Mouse (Mus musculus) forebrain, postnatal 0 days (tissue): ENCODE measurements at regions not wholly inside any gene's neighbourhood (a gene's known extent, or its start where the extent isn't known, plus 50 kb on each side); places are given as distances from the start of the nearest gene placed in this dataset.

Experiments
- ATAC-seq: fragments of 200-750 bp; cut with Nextera tagmentation; 2 replicates; pipeline ENCODE4 v1.8.0; 2017; ENCODE audit warnings: mild to moderate bottlenecking, moderate library complexity
- DNase-seq: peaks from one replicate; pipeline ENCODE4 v3.0.0-alpha.2; 2015
- H3K27ac ChIP-seq: fragments of 300-500 bp; sonication (generic); 2 replicates; pipeline ENCODE4 v1.5.1; 2014; ENCODE audit warnings: low read depth, mild to moderate bottlenecking, antibody characterized with exemption, low read length, moderate library complexity, mixed read lengths
- H3K27me3 ChIP-seq: fragments of 300-500 bp; sonication (generic); 2 replicates; pipeline ENCODE4 v1.6.1; 2014; ENCODE audit warnings: mild to moderate bottlenecking, low read length, mixed read lengths; ENCODE audit not compliant: insufficient read depth
- H3K36me3 ChIP-seq: fragments of 300-500 bp; sonication (generic); 2 replicates; pipeline ENCODE4 v1.6.1; 2014; ENCODE audit warnings: mild to moderate bottlenecking, moderate library complexity; ENCODE audit not compliant: insufficient read depth
- H3K4me1 ChIP-seq: fragments of 300-500 bp; sonication (generic); 2 replicates; pipeline ENCODE4 v1.6.1; 2014; ENCODE audit warnings: antibody characterized with exemption; ENCODE audit not compliant: insufficient read depth
- H3K4me2 ChIP-seq: fragments of 300-500 bp; sonication (generic); 2 replicates; pipeline ENCODE4 v1.6.1; 2014; ENCODE audit warnings: low read depth, mild to moderate bottlenecking, moderate library complexity
- H3K4me3 ChIP-seq: fragments of 300-500 bp; sonication (generic); 2 replicates; pipeline ENCODE4 v1.5.1; 2014; ENCODE audit warnings: low read depth, low read length, mixed read lengths
- H3K9ac ChIP-seq: fragments of 300-500 bp; sonication (generic); 2 replicates; pipeline ENCODE4 v1.6.1; 2014; ENCODE audit warnings: mild to moderate bottlenecking
- H3K9me3 ChIP-seq: fragments of 300-500 bp; sonication (generic); 2 replicates; pipeline ENCODE4 v1.6.1; 2016; ENCODE audit warnings: low read length
- CTCF ChIP-seq: sonication (generic); IDR thresholded peaks from 2 replicates; pipeline ENCODE4 v1.5.1; 2016; ENCODE audit warnings: antibody characterized with exemption, control low read depth, low read depth
- WGBS: fragments of 180-500 bp; shearing (Covaris S2); extraction: QIAGEN DNeasy Blood & Tissue Kit; methylation state at CpG from one replicate; pipeline ENCODE4 v1.1.7; 2014; 5-methylcytosine and 5-hydroxymethylcytosine counted together

- no peak for TF ChIP-seq CTCF
- ATAC-seq, result no peak
- no peaks in the 10 kb centered on the region for H3K9me3 ChIP-seq
These were observed 99.1 kb upstream of the Fam204a start for GRCm38 (mm10) chr19:60325612-60326011.

GRCm38 (mm10) chr19:60325112-60325511, 98.6 kb upstream of the Fam204a start:
- H3K27ac ChIP-seq, result no peak overlapping the region
- DNase-seq (peak; percentile 18), ATAC-seq (peak; percentile 55)
- H3K27me3 ChIP-seq, result no peaks in the 10 kb centered on the region
- no peak overlapping the region for H3K4me2 ChIP-seq
- H3K9ac ChIP-seq, result no peak overlapping the region
- H3K4me1 ChIP-seq, result no peaks in the 10 kb centered on the region
- WGBS, result 26% methylated on average over 5 of the region's 5 CpGs
- no peaks in the 10 kb centered on the region for H3K36me3 ChIP-seq
- H3K9me3 ChIP-seq, result no peaks in the 10 kb centered on the region
- H3K4me3 ChIP-seq, result no peak overlapping the region
- no peak for TF ChIP-seq CTCF

More at GRCm38 (mm10) chr19:60325612-60326011, 99.1 kb upstream of the Fam204a start:
- Histone ChIP-seq H3K4me2 (no peak overlapping the region), H3K4me1 (no peaks in the 10 kb centered on the region), H3K36me3 (no peaks in the 10 kb centered on the region), H3K27me3 (no peaks in the 10 kb centered on the region), H3K9ac (no peak overlapping the region), H3K27ac (no peak overlapping the region), H3K4me3 (no peak overlapping the region)
- DNase-seq, result no peak

- 21% methylated on average over 4 of the region's 4 CpGs for whole genome bisulfite sequencing
- Histone ChIP-seq H3K36me3 (no peaks in the 10 kb centered on the region), H3K4me1 (no peaks in the 10 kb centered on the region), H3K27ac (no peak overlapping the region), H3K4me3 (no peak overlapping the region), H3K9ac (no peak overlapping the region), H3K27me3 (no peaks in the 10 kb centered on the region), H3K4me2 (no peak overlapping the region), H3K9me3 (no peaks in the 10 kb centered on the region)
- ATAC-seq (peak; percentile 82), DNase-seq (peak; percentile 90)
- peak; percentile 88 for TF ChIP-seq CTCF
These were observed 84.1 kb upstream of the Fam204a start for GRCm38 (mm10) chr19:60310591-60310990.

- ATAC-seq (no peak), DNase-seq (no peak)
- Histone ChIP-seq H3K4me1 (no peaks in the 10 kb centered on the region), H3K4me3 (no peak overlapping the region), H3K27ac (no peak overlapping the region), H3K36me3 (no peaks in the 10 kb centered on the region), H3K27me3 (no peaks in the 10 kb centered on the region), H3K4me2 (no peak overlapping the region), H3K9ac (no peak overlapping the region), H3K9me3 (no peaks in the 10 kb centered on the region)
- WGBS, result 68% methylated on average over 6 of the region's 6 CpGs
- no peak for TF ChIP-seq CTCF
These were observed 75.9 kb upstream of the Fam204a start for GRCm38 (mm10) chr19:60302371-60302770.

GRCm38 (mm10) chr19:60300891-60301290, 74.4 kb upstream of the Fam204a start:
- DNase-seq (no peak), ATAC-seq (no peak)
- H3K9me3 ChIP-seq, result no peaks in the 10 kb centered on the region
- no peak for TF ChIP-seq CTCF
- H3K27ac ChIP-seq, result no peak overlapping the region
- H3K4me1 ChIP-seq, result no peaks in the 10 kb centered on the region
- H3K36me3 ChIP-seq, result no peaks in the 10 kb centered on the region
- H3K27me3 ChIP-seq, result no peaks in the 10 kb centered on the region
- no peak overlapping the region for H3K9ac ChIP-seq
- H3K4me3 ChIP-seq, result no peak overlapping the region
- no peak overlapping the region for H3K4me2 ChIP-seq
- WGBS, result 52% methylated on average over 2 of the region's 2 CpGs

- ATAC-seq, result no peak
- no peak for TF ChIP-seq CTCF
- WGBS, result 87% methylated on average over 4 of the region's 4 CpGs
These were observed 63.7 kb upstream of the Fam204a start for GRCm38 (mm10) chr19:60290244-60290643.

GRCm38 (mm10) chr19:60286810-60287396, 60.4 kb upstream of the Fam204a start:
- H3K4me2 ChIP-seq, result no peak overlapping the region
- H3K4me1 ChIP-seq, result peaks cover 4% of the 10 kb centered on the region; the same call in 1 of the 2 replicates
- TF ChIP-seq CTCF, result no peak
- WGBS, result 27% methylated on average over 6 of the region's 6 CpGs
- no peak overlapping the region for H3K9ac ChIP-seq
- ATAC-seq, result peak; percentile 62
- H3K27me3 ChIP-seq, result no peaks in the 10 kb centered on the region
- no peak overlapping the region for H3K4me3 ChIP-seq
- peak; percentile 35 for DNase-seq
- no peaks in the 10 kb centered on the region for H3K36me3 ChIP-seq
- H3K27ac ChIP-seq, result peak overlapping the region; percentile 62; the same call in 1 of the 2 replicates
- no peaks in the 10 kb centered on the region for H3K9me3 ChIP-seq

More at GRCm38 (mm10) chr19:60290244-60290643, 63.7 kb upstream of the Fam204a start:
- no peaks in the 10 kb centered on the region for H3K9me3 ChIP-seq
- H3K4me2 ChIP-seq, result no peak overlapping the region
- H3K27me3 ChIP-seq, result no peaks in the 10 kb centered on the region
- no peaks in the 10 kb centered on the region for H3K36me3 ChIP-seq
- H3K4me1 ChIP-seq, result peaks cover 4% of the 10 kb centered on the region; the same call in 1 of the 2 replicates
- no peak overlapping the region for H3K4me3 ChIP-seq
- no peak overlapping the region for H3K9ac ChIP-seq
- DNase-seq, result no peak
- no peak overlapping the region for H3K27ac ChIP-seq
